Mouse (Mus musculus) left cerebral cortex, postnatal 36 days (tissue): ENCODE measurements around the gene Apon. TPM values are rescaled to one million over a fixed set of nuclear protein-coding genes. Genes with fewer than 3 reads are reported as not detected.
"Not testable (repeated sequence)": the region's sequence is repeated elsewhere in the genome, so short reads cannot be mapped to it uniquely, and the experiment has no call there.

Source experiments
- DNase-seq, 2 experiments: peaks; one replicate each; pipeline ENCODE4 v3.0.0; 2021 to 2022; ENCODE audit warnings: low spot score in 2 of 2, mixed read lengths in 1 of 2
- intact Hi-C: fragments of 180-260 bp; cut with DNase I; formaldehyde crosslinking; loops from one replicate; pipeline ENCODE4 v1.15.1; 2025
- total RNA-seq, 2 experiments: library from RNA; stranded (reverse); gene quantifications; 2 replicates each; pipeline ENCODE4 v1.2.3; 2021

Gene Apon
- total RNA-seq, 2 experiments from 2014 or later = not detected

DNA sequence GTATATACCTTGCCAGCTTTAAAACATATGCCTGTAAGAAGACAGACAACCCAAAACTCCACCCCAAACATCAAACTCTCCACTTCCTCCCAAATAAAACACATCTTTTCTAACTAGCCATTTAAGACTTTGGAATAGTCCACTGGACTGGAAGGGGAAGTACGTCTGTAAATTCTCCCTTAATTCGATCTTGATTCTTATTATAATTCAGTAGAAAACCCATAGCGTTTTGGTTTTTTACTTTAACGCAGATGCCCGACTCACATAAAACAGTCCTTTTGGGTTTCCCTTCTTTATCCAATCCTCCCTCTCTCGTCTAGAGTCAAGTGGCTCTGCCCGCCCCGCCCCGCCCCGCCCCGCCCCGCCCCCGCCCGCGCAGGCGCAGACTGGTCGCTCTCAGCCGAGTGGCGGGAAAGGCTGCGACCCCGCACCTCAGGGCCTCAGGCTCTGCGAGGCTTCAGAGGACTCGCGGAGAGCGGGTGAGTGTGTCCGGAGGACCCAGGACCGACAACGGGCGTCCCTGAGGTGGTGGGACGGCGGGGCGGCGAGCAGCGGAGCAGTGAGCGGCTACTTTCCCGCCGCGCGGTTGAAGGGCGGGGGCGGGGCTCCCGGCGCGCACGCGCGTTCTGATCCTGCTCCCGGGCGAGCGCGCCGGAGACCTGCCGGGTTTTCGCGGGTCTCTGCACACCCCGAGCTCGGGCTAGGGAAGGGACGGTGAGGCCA is 22.0 kb upstream of the Apon start, which contains the start of gene Timeless:
TSS of gene Timeless (plus strand) at position 369 of the 723 bp plus-strand sequence.
- DNase-seq = peak; percentile 84 to 90
- intact Hi-C loops = loop anchor here (1.0 kb wide), 1 partner anchor 19 kb away; no protein-coding TSS in a partner anchor

GRCm38 (mm10) chr10:128232420-128232985 is 21.4 kb upstream of the Apon start:
- intact Hi-C loops = loop anchor here (1.0 kb wide), 1 partner anchor 19 kb away; no protein-coding TSS in a partner anchor
- peak; percentile 35 to 44 for DNase-seq

GRCm38 (mm10) chr10:128236321-128236720 is 17.6 kb upstream of the Apon start:
- intact Hi-C loops = no loop called here
- no peak for DNase-seq

GRCm38 (mm10) chr10:128237807-128238480 is 16.0 kb upstream of the Apon start:
- DNase-seq = peak; percentile 27 to 30
- intact Hi-C loops = no loop called here

DNA sequence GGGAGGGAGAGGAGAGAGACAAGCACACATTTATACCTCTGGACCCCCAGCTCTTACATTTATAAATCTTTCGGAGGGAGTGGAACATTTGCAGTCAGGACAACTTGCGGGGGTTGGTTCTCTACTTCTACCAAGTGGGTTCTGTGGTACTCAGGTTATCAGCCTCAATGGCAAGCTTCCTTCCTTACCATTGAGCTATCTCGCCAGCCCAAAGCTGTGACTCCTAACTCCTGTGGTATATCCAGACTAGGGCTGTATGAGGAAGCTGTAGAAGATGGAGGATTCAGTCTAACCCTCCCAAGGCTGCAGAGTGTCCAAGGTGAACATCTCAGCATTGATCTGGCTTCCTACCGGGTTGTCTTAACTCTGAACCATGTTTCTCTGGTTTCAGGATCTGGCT is 14.8 kb upstream of the Apon start:
- no peak for DNase-seq
- intact Hi-C loops = no loop called here

DNA sequence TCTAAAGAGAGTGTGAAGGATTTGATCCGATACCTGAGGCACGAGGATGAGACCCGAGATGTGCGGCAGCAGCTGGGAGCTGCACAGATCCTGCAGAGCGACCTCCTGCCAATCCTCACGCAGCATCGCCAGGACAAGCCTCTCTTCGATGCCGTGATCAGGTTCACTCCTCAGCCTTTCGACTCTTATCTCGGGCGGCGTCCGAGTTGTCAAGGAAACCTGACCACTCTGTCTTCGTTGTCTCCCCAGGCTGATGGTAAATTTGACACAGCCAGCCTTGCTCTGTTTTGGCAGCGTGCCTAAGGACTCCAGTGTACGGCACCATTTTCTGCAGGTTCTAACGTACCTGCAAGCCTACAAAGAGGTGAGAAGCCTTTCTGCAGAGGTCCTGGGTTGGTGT is 13.8 kb upstream of the Apon start:
- intact Hi-C loops = no loop called here
- DNase-seq = no peak

GRCm38 (mm10) chr10:128243252-128243651 is 10.6 kb upstream of the Apon start:
- intact Hi-C loops = no loop called here
- DNase-seq = no peak

GRCm38 (mm10) chr10:128244121-128244520 is 9.8 kb upstream of the Apon start:
- intact Hi-C loops = no loop called here
- DNase-seq = no peak

DNA sequence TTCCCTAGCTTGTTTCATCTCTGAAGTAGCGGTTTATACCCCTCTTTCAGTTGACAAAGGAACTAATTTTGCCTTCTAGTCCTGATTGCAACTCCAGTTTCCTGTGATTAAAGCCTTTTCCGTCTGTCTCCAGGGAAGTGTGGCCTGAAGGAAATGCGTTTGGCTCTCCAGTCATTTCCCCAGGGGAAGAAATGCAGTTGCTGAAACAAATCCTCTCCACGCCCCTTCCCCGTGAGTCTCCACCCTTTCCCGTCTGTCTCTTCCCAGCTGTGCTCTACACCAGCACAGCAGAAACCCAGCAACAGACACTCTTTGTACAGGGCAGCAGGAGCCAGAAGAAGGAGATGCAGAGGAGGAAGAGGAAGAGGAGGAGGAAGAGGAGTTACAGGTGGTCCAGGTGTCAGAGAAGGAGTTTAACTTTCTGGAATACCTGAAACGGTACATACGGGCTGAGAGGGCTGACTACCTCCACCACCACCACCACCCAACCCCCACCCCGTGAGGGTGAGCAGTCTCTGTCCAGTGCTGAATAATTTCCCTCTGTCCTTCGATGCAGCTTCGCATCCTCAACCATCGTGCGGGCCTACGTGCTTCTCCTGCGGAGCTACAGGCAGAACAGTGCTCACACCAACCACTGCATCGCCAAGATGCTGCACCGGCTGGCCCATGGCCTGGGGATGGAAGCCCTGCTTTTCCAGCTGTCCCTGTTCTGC is 6.7 kb upstream of the Apon start:
- intact Hi-C loops = no loop called here
- no peak for DNase-seq

DNA sequence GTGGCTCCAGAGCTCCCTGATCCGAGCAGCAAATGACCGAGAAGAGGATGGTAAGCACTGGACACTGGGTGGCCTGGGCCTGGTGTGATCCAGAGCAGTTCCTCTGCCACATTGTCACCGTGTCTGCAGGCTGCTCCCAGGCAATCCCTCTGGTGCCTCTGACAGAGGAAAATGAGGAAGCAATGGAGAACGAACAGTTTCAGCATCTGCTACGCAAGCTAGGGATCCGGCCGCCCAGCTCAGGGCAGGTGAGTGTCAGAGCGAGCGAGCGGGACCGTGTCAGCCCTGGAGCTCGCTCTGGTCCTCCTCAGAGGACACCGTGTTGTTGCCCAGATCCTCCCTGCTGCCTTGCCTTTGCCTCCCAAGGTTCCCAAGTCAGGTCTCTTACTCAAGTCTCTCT is 3.3 kb upstream of the Apon start:
- no peak for DNase-seq
- intact Hi-C loops = no loop called here

- intact Hi-C loops = no loop called here
Observed at GRCm38 (mm10) chr10:128255925-128256324, 2.0 kb downstream of the Apon start.

GRCm38 (mm10) chr10:128256328-128256727 is 2.4 kb downstream of the Apon start:
- DNase-seq = no peak

More at GRCm38 (mm10) chr10:128255925-128256324, 2.0 kb downstream of the Apon start:
- DNase-seq = no peak

DNA sequence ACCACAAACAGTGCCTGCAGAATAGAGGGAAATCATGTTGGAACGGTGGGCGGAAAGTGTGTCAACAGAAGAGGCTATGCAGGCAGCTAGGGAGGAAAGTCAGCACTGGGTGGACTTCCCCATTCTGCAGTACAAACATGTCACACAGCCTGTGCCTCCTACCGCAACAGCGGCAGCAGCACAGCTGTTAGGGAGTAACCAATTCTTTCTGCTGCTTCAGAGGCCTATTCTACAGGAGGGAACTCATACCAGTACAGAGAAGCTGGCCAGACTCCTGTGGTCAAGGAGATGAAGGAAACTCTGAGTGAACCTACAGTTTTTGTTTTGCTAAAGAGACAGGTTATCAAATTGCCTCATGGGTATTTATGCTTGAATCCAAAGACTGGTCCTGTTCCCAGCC is 5.1 kb downstream of the Apon start:
- intact Hi-C loops = no loop called here
- no peak for DNase-seq

More at GRCm38 (mm10) chr10:128256328-128256727, 2.4 kb downstream of the Apon start:
- intact Hi-C loops = no loop called here

DNA sequence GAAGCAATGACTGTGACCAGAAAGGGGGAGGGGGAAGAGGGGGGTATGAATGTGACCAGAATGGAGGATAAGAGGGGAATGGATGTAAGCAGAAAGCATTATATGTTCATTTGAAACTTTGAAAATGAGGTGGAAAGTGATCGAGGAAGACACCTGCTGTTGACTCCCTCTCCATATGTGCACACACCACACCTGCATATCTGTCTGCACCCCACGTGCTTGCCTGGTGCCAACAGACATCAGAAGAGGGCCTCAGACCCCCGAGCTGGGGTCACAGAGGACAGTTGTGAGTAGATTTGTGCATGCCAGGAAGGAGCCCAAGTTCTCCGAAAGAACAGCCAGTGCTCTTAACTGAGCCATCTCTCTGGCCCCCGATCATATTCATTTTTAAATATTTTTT is 6.0 kb downstream of the Apon start:
- intact Hi-C loops = no loop called here
- DNase-seq = no peak

DNA sequence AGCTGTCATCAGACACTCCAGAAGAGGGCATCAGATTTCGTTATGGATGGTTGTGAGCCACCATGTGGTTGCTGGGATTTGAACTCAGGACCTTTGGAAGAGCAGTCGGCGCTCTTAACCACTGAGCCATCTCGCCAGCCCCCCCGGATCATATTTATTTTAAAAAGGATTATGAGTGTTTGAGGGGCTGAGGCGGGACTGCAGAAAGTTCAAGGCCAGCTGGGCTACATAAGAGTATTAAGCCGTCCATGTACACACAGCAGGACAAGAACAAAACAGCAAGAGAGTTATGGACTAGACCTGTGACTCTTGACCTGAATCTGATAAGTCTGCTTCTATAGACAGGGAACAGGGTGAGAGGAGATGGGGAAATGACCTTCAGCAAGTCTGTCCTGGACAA is 6.5 kb downstream of the Apon start:
- intact Hi-C loops, DNase-seq: not testable (repeated sequence)

GRCm38 (mm10) chr10:128262300-128262699 is 8.4 kb downstream of the Apon start:
- DNase-seq = no peak
- intact Hi-C loops = no loop called here

DNA sequence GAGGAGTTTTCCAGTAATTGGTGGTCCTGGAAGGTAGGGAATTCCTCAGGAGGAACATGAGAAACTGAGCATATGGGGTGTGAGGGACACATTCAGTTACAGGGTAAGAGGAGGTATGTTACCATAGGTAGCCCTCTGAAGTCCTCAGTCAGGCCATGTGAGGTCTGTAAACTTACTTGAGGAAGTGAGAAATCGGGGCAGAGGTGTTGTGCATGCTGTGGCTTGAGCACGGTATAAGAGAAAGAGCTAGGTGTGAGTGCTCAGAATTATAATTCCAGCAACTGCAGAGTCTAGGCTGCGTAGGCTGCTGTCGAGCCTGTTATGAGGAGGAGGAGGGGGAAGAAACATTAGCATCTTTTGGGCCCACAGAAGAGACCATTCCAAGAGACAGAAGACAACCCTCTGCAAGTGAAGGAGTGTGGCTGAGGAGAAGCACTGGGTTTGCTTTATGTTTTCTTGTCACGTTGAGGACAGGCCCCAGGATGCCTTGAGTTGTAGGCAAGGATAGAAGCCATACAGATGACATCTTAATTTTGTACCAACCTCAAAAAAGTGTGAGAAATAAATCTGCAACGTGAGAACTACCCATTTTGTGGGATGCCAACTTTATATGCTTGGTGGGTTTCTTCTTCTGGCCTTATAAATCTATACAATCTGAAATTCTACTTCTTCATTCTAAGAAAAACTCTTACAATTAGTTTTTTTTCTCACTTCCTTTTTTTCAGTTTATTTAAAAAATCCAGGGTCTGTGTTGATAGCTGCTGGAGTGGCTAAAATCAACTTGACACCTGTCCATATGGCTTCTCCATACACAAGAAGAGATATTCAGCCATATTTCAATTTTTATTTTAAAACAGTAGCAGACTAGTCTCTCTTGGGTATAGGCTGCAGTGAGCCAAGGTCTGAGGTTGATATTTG is 9.8 kb downstream of the Apon start:
- intact Hi-C loops = no loop called here
- no peak for DNase-seq

- no peak for DNase-seq
- intact Hi-C loops = no loop called here
Observed at GRCm38 (mm10) chr10:128268371-128268770, 14.5 kb downstream of the Apon start, which contains the start of gene Apof. TSS of gene Apof (plus strand) at chr10:128268671.
